Mouse (Mus musculus) brain, embryonic 14.5 days (tissue): ENCODE data around the gene Sars2. TPM values are rescaled to one million over a fixed set of nuclear protein-coding genes. Genes with fewer than 3 reads are reported as not detected.

ENCODE experiments used
- DNase-seq: peaks from one replicate; pipeline ENCODE4 v3.0.0-alpha.2; 2011; ENCODE audit warnings: low read depth
- CTCF ChIP-seq: fragments of 200-500 bp; IDR thresholded peaks from 2 replicates; pipeline ENCODE4 v1.5.1; 2012; ENCODE audit warnings: inconsistent platforms, mild to moderate bottlenecking, moderate library complexity, borderline replicate concordance; ENCODE audit not compliant: insufficient read depth, insufficient read length; ENCODE audit errors: extremely low read depth
- POLR2A ChIP-seq: fragments of 200-500 bp; IDR thresholded peaks from 2 replicates; pipeline ENCODE4 v1.6.1; 2012; ENCODE audit warnings: mild to moderate bottlenecking, inconsistent platforms, borderline replicate concordance; ENCODE audit not compliant: poor library complexity, insufficient read depth, insufficient read length, severe bottlenecking; ENCODE audit errors: extremely low read depth
- polyA plus RNA-seq: library from polyadenylated mRNA; depleted of rRNA; stranded (reverse); fragments of >200 nt; gene quantifications from 2 replicates; pipeline ENCODE4 v1.2.3, GENCODE M21; 2012

Gene Sars2
- polyA plus RNA-seq, 1 experiment, result 22.5 TPM

GRCm38 (mm10) chr7:28714667-28715066, 27.1 kb upstream of the Sars2 start:
- no peak for DNase-seq
- TF ChIP-seq POLR2A, result no peak
- no peak for TF ChIP-seq CTCF

- TF ChIP-seq CTCF, result peak; percentile 10; the same call in 1 of the 2 replicates
- no peak for TF ChIP-seq POLR2A
- DNase-seq, result no peak
Observed at GRCm38 (mm10) chr7:28715598-28715997, 26.2 kb upstream of the Sars2 start.

GRCm38 (mm10) chr7:28716590-28717281, 25.1 kb upstream of the Sars2 start, which contains the start of gene Fbxo17:
TSS of gene Fbxo17 (plus strand) at chr7:28716804.
- TF ChIP-seq CTCF (no peak), POLR2A (no peak)
- DNase-seq, result peak; percentile 67

GRCm38 (mm10) chr7:28717726-28718125, 24.1 kb upstream of the Sars2 start:
- no peak for DNase-seq
- no peak for TF ChIP-seq CTCF
- no peak for TF ChIP-seq POLR2A

- TF ChIP-seq CTCF (no peak), POLR2A (no peak)
- no peak for DNase-seq
Observed at GRCm38 (mm10) chr7:28719159-28719558, 22.6 kb upstream of the Sars2 start.

GRCm38 (mm10) chr7:28719650-28720049, 22.1 kb upstream of the Sars2 start:
- no peak for DNase-seq
- no peak for TF ChIP-seq POLR2A
- TF ChIP-seq CTCF, result no peak

- DNase-seq, result no peak
- TF ChIP-seq CTCF (no peak), POLR2A (no peak)
Observed at GRCm38 (mm10) chr7:28720753-28721537, 20.8 kb upstream of the Sars2 start.

GRCm38 (mm10) chr7:28722079-28722478, 19.7 kb upstream of the Sars2 start:
- no peak for DNase-seq
- TF ChIP-seq CTCF (peak; percentile 23; the same call in 1 of the 2 replicates), POLR2A (no peak)

GRCm38 (mm10) chr7:28724613-28725012, 17.2 kb upstream of the Sars2 start:
- TF ChIP-seq CTCF (no peak), POLR2A (no peak)
- no peak for DNase-seq

- DNase-seq, result peak; percentile 88
- TF ChIP-seq POLR2A (no peak), CTCF (peak; percentile 92)
Observed at GRCm38 (mm10) chr7:28726600-28726999, 15.2 kb upstream of the Sars2 start.

- peak; percentile 36 for DNase-seq
- TF ChIP-seq POLR2A (no peak), CTCF (peak; percentile 48; the same call in 1 of the 2 replicates)
Observed at GRCm38 (mm10) chr7:28727649-28728340, 14.0 kb upstream of the Sars2 start.
